Mouse (Mus musculus) natural killer cell, adult 2 months (primary cell): Measurements from ENCODE around the gene Srpx.

Source experiments
- DNase-seq, 2 experiments: peaks; one replicate each; pipeline ENCODE4 v3.0.0; 2022; ENCODE audit warnings: low spot score in 2 of 2

Srpx gene

DNA sequence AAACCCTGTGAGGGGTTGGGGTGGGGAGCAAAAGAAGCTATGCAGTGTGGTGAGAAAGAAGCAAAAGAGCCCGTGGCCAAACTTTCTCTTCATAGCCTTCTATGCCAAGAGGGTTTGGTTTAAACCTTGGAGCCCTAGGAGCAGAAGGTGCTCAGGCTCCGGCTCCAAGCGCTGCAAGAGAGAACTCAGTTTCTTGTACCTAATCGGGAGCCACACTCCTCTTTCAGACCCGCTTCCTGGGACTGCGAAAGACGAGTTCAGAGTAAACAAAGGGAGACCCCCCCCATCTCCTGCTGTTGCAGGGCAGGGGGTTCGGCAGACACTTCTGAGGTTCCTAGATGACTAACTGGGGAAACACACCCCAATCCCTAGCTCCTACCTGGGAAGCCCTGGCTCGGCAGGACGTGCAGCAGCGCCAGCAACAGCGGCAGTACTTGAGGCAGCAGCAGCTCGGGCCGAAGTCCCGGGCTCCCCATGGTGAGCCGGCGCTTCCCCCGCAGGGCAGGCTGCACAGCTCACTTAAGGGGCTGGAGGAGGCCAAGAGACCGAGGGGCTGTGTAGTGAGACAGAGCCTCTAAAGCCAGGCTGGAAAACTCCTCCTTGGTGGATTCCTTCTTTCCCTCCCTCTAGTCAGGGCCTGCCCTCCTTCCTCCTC lies at the start of gene Srpx:
Gene Srpx, minus strand, starts transcription at position 645 of the 655 bp plus-strand sequence.
- no peak for DNase-seq

DNA sequence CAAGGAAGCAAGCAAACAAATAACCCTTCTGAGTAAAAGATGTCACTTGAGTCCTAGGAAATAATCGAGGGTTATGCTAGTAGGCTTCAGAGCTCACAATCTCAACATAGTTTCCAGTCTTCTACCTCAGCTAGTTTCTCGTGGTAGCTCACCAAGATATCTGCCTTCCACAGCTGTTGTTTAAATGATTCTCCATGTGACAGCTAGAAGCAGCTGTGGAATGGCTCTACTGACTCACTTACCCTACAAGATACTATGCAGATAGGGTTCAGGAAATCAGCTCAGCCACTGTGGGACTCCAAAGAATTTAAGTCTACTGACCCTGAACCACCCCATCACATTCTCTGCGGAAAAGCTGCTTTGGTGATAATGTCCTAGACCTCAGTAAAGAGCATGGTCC lies 34.9 kb upstream of the Srpx start:
- DNase-seq, result no peak

DNA sequence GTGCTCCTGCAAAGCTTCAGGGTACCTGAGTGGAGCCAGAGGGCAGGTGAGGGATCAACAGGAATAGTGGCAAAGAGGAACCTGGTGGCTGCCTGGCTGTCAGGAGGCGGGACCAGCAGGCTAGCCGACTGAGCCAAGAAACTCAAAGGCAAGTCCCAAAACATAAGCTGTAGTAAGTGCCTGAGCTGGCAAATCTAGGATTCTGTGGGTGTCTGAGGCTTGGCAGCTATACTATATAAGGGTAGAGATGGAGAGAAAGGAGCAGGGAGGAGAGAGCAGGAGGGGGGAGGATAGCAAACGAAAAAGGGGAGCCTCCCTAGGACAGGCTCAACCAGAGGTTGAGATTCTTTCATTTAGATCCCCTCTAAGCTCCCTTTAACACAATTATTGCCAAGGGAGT lies 1.7 kb downstream of the Srpx start:
- no peak for DNase-seq

DNA sequence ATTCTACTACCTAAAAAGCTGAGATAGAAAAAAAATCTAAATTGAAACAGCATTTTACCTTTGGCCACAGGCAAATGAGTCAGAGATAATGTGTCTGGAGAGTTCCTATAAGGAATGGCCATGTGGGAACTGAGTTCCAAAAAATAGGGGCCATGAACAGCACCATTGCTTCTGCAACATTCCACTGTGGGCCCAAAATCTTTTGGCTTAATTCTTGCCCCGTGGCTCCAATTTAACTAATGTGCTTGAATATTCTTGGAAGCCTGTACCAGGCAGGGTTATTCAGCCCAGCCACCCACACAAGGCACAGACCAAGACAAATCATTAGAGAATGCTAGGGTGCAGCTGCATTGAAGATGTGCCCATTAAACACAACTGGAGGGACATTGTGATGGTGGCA lies 6.8 kb downstream of the Srpx start:
- no peak for DNase-seq

DNA sequence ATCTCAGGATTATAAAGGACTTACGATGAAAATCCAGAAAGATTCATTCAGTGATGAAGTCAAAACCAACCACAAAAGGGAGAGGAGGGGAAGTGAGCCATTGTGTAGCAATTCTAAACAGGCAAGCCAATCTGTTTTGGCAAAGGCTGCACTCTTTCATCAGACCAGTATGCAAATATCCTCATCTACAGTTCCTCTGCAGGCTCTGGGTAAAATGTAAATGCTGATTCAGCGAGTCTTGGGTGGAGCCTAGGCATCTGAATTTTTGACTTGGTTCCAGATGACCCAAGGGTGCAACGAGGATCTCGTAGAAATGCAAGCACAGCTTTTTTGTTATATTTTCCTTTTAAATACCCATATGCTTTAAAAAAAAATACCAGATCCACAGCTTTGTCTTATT lies 9.0 kb downstream of the Srpx start:
- no peak for DNase-seq

DNA sequence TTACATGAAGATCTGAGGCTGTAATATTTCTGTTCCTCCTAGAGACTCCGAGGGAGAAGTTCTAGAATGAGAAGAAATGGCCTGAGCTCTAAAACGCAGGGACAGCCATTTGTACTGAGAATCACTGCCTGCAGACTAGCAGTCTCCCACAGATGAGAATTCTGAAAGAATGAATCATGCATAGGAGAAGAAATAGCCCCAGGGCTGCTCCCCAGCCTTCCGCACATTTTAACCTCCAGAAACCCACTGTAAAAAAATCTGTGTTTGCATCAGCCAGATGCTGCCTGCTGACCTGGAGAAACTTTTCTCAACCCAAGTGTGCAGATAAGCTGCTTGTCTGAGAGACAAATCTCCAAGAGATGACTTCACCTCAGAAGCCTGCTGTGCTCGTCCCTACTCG lies 12.0 kb downstream of the Srpx start:
- DNase-seq, result no peak

DNA sequence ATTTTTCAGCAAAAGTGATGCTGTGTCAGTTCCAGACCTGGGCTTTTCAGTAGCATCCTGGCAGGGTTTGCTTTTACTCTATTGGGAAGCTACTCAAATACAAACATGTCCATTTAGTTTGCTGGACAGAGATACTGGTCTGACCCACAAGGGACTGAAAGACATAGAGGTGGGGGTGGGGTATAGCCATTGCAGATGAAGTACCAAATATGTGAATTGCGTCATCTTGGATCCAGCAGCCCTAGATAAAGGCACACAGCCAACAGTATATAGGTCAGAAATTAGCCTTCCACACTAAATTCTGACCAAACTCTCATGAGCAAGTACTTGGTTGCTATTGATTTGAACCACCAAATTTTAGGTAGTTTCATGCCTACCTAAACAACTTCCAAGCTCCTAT lies 14.8 kb downstream of the Srpx start:
- DNase-seq, result no peak

DNA sequence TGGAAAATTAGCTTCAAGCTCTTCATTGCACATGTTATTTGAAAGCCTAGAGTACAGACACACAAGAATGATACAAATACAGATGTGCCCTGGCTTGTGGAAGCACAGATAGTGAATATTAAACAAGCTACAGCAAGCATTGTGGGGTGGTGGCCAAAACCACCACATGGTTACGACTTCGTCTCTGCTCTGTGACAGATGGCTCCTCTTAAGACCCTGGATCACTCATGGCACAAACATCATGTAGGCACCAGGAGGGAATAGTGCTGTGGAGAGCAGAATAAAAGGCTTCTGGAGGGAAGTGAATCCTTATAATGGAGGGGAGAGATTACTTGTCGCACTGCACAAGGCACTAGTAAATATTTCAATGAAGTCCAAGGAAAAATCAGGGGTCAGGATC lies 21.7 kb downstream of the Srpx start:
- no peak for DNase-seq

DNA sequence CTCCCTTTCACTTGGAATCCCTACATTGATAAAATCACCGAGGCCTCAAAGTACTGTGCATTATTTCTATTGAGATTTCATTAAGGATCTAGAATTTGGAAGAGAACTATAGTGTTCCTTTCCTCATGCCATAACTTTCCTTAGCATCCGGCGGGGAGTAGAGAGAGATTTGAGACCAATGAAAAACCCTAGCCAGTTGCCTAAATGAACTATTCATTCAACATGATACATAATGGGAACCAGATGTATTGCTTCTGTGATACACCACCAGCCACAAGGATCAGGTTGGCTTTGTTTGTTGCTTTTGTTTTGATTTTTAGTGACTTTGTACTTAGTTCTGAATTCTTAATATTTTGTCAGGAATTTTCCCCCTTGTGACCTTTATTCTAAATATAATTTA lies 37.1 kb downstream of the Srpx start:
- no peak for DNase-seq

DNA sequence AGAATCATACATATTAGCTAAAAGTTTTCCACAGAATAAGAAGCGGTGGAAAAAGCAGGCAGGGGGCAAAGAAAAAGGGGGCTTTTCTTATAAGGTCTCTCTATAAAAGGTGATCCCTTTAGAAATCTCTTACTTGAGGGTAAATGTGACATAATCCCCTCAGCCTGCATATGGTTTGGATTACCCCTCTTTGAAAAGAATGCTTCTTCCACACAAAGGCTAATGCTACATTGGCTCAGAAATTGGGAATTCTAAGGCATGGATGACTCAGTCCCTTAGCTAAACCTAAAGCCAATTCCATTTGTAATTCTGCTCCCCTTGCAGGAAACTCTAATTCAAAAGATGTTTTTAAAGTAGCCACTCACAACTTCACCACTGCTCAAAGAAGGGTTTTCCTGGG lies 37.5 kb downstream of the Srpx start:
- DNase-seq, result no peak

DNA sequence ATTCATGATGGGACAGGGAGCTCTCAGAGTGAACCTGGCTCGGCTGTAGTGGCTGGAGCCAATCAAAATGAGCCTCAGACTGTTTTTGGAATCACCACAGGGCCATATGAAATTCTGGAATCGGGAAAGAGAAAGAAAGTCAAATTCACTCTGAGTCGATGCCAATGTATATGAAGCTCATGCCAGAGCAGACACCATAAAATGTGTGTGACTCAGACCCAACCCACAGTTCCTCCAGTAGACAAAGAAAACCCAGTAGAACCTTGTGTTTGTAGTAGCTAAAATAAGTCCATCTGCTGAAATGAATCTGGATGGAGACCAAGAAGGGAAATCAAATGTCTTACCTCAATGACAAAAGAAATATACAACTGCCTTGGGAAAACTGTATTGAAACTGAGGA lies 43.5 kb downstream of the Srpx start:
- no peak for DNase-seq

DNA sequence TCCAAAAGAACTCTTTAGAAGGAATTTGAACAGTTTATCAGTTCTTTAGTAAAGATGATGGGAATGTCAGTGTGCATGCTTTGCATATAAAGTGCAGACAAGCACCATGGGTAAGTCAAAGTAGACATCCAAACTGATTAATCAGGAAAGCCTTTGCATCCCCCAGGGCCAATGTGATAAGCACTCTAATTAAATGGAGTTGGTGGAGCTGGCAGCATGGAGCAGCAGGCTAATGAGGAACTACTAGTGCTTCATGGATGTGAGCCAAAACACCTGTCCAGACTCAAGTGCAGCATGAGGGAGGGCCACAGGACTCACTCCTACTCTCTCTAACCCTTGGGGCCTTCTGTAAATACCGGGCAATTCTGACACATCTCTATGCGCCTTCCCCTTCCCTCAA lies 46.0 kb downstream of the Srpx start:
- no peak for DNase-seq

DNA sequence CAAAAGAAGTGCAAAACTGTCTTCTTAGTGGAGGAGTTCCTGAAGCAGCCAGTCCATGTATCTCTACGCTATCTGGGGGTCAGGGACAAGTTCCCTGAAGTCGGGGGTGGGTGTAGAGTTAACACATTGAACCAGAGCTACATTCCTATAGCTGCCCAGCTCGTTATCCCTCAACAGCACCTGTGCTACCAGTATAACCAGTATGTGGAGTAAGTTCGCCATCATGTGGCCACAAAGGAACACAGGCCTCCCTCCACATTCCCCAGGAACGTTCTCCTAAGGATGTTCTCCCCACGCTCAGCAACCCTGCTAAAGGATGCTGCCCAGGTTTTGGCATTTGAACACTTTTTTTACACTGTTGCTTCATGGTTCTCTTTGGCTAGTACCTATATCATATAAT lies 46.8 kb downstream of the Srpx start:
- no peak for DNase-seq

DNA sequence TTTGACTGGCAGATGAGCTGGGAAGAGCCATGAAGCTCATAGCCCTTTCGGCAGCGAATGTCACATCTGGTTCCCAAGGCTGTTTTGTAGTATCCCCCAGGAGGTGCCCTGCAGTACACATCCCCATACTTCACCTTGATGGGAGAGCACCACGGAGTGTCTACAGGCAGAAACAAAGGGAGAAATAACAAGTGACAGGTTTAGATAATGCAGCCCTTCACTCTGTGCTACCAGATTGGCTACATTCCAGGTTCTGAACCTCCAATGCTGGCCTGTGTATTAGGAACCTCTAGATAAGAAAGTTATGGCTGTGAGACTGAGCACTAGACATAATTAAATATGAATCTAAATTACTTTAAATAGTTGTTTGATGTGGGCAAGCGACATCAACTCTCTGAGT lies 48.1 kb downstream of the Srpx start:
- DNase-seq, result no peak

DNA sequence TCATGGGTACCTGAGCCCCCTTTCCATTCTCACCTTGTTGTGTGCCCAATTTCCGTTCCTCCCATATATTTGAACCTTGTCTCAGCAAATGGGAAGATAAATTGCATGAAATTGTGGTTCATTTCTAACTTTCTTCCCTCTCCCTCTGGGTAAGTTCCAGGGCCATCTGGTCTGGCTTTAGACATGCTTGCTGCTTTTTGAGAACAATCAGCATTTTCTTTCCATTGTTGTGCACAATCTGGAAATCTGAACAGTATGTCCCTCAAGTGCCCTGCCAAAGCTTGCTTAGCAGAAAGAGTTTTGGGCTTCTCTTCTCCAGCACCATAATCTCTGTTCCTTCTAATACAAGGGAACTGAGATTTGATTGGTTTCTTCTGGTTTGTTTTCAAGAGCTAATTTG lies 53.7 kb downstream of the Srpx start:
- no peak for DNase-seq

DNA sequence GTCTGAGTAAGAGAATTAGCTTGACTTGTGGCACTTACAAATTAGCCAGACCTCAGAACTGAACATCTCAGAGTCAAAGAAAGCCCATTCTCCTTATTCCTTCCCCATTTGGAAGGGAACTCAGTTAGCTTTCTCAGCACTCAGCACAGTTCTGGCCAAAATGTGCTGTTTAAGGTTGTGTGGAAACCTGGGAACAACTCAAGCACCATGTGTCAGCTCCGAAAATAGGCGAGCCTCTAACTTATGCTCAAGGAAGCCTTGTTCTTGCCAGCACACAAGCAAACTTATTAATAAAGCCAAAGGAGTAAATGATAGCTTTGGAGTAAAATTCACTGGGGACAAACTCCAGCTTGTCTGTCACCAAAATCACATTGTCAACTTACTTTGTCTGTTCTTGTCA lies 54.1 kb downstream of the Srpx start:
- no peak for DNase-seq

DNA sequence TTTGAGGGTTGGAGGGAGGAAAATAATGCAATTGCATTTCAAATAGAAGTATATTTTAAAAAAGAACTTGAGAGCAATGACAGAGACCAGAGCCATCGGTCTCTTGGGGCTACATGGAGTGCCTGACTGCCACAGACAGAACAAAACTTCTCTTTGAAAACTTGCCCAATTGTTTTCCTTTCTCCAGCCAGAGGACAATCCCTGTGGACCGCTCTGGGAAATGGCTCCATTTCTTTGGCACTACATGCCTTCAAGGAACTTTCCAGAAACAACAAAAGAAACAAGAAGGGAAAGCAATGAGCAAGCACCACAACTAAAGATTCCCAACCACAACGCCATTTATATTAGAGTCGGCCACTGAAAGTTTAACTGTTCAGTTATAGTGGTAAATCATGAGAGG lies 55.3 kb downstream of the Srpx start:
- no peak for DNase-seq

DNA sequence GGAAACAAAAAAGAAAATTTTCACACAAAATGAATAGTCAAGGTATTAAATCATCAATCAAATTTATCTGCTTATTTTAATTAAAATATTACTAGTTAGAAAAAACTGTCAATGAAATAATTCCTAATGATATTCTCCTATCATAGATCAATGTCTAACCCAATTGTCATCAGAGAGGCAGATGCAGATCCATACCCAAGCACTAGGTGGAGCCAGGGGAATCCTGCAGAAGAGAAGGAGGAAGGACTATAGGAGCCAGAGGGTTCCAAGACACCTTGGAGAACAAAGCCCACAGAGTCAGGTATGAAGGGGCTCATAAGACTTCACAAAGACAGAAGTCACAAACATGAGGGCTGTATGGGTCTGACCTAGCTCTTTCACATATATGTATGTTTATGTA lies 82.8 kb downstream of the Srpx start:
- no peak for DNase-seq

DNA sequence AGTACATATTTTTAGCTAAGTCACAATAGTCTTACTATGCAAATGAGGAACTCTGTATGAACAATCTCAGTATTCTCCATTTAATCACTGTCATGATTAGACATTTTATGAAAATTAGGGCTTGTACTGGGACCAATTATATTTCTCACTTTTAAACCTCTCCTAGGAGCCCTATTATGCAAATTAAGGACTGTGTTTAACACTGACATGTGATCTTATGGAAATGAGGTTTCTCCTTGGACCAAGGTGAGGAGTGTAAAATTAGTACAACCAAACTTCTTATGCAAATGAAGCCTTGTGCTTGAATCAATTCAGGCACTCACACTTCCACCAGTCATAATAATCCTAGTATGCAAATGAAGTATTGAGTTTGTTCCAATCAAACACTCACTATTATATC lies 107.3 kb downstream of the Srpx start:
- DNase-seq, result no peak

DNA sequence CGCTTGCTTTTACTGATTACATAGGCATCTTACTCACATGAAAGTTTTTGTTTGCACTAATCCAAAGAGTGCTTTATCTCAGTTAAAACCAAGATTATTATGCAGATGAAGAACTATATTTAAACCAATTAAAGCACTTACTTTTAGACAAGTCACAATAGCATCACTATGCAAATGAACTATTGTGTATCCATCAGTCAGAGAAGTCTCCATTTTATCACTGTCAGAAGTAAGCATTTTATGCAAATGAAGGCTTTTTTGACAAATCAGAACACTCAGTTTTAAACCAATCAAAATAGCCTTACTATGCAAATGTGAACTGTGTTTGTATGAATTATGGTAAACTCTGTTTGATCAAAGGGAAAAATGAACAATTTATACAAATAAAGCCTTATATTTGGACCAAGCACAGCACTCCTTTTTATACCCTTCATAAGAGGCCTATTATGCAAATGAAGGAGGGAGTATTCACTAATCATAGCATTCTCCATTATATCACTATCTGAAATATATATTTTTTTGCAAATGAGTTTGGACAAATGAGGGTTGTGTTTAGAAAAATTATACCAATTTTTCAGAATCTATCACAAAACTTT lies 109.7 kb downstream of the Srpx start:
- no peak for DNase-seq

DNA sequence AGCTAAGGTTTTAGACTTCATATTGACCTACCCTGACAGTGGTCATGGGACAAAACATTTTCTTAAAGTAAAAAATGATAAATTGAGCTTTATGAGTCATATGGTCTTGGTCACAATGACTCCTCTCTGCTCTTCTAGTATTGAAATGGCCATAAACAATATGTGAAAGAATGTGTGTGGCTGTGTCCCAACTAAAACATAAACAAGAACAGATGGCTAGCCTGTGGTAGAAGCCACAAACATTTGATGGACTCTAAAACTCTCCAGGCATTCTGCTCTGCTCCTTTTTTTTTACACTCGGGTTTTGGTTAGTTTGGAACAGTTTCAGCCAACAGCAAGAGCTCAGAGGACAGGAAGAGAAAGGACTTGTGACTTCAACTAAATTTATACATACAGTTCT lies 111.6 kb downstream of the Srpx start:
- no peak for DNase-seq

DNA sequence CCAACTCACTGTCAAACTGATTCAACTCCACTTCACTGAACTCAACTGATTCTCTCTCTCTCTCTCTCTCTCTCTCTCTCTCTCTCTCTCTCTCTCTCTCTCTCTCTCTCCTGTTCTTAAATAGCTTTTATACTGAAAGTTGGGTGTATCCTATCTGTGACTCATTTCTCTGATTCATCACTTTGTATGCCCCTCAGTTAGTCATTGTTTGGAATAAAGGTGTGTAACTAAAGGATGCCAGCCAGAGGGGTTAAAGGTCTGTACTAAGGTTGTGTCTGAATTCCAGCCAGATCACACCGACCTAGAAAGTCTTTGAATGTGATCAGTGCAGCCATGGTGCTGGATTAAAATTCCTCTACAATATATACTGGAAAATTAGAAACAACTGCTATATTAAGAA lies 116.8 kb downstream of the Srpx start:
- DNase-seq, result no peak
